Mouse (Mus musculus) lung, adult 2 months (tissue): ENCODE results near the gene Suv39h1.

ENCODE experiments used
- CTCF ChIP-seq: fragments of 200-500 bp; IDR thresholded peaks from 2 replicates; pipeline ENCODE4 v1.5.1; 2011; ENCODE audit warnings: mild to moderate bottlenecking, low read length, control low read depth; ENCODE audit not compliant: insufficient read depth
- POLR2A ChIP-seq: fragments of 200-500 bp; IDR thresholded peaks from 2 replicates; pipeline ENCODE4 v1.6.1; 2011; ENCODE audit warnings: low read depth, mild to moderate bottlenecking, control low read depth, low read length, borderline replicate concordance; ENCODE audit errors: extremely low read depth

- TF ChIP-seq CTCF: no peak
- no peak for TF ChIP-seq POLR2A
These were observed 49.4 kb upstream of the Suv39h1 start for GRCm38 (mm10) chrX:8123821-8124470.
